Comparison of ENCODE assay signal across 25 mouse cellular contexts in genomic region chr6:136418333-136418848, GRCm38 (mm10). TPM values are rescaled to one million over a fixed set of nuclear protein-coding genes. Genes with fewer than 3 reads are reported as not detected.
A peak's percentile ranks its signal among the peaks of the same experiment; 100 is the strongest.
DNase-seq lines count a peak whose midpoint lies in the region; ATAC-seq lines count a peak whose summit lies in the region.
"Had no signal": no experiment of that assay in that cellular context is flagged by ENCODE, and none has a peak within 500 bp of the region (broad histone marks: within the 10 kb centered on the region; RNA-seq: fewer than 3 reads in every experiment).

No protein-coding gene starts in this region.

- peaks cover 12 to 13% of the 10 kb centered on the region in 2 experiments; a peak in 3 of 4 replicates for H3K4me1 ChIP-seq in heart, embryonic 14.5 days (ENCODE audit: control insufficient read depth in 2 of 2, insufficient read depth in 2 of 2, low read length in 2 of 2)
- H3K4me1 ChIP-seq in lung, embryonic 15.5 days, result peaks cover 9% of the 10 kb centered on the region; the same call in 1 of the 2 replicates
- H3K4me1 ChIP-seq in limb, embryonic 10.5 days, result peaks cover 9% of the 10 kb centered on the region
- H3K4me1 ChIP-seq: embryonic facial prominence, embryonic 12.5 days; forebrain, embryonic 13.5 days; hindbrain, embryonic 15.5 days had no signal

- intact Hi-C loops in heart, postnatal 25 days (cut with DNase I), result no loop called here

- H3K4me2 ChIP-seq in heart, embryonic 14.5 days (ENCODE audit: low read length), result peak overlapping the region; percentile 2; the same call in 1 of the 2 replicates
- H3K4me2 ChIP-seq in lung, embryonic 15.5 days, result no peak overlapping the region
- H3K4me2 ChIP-seq: embryonic facial prominence, embryonic 12.5 days; forebrain, embryonic 13.5 days; hindbrain, embryonic 15.5 days had no signal

- no peak for ATAC-seq in heart, embryonic 14.5 days (ENCODE audit: insufficient number of reproducible peaks, insufficient read depth, low FRiP score, low read depth)
- peak; percentile 62; the same call in 1 of the 2 replicates for ATAC-seq in lung, embryonic 15.5 days (ENCODE audit: borderline replicate concordance, extremely low read depth, low FRiP score, low TSS enrichment)
- ATAC-seq in common myeloid progenitor, adult 5-6 weeks (replicated peaks; ENCODE audit: low read depth, poor library complexity, severe bottlenecking), result peak; percentile 37
- ATAC-seq: forebrain, embryonic 13.5 days; Patski had no signal

- no peak for DNase-seq in heart, postnatal 25 days (ENCODE audit: low spot score)
- DNase-seq in lung, postnatal 4 days, result no peak
- peak; percentile 69 for DNase-seq in yolk sac, embryonic 10.5 days (ENCODE audit: low spot score)
- no peak for DNase-seq in limb, embryonic 10.5 days (ENCODE audit: low spot score)
- DNase-seq: adrenal gland, adult 8-10 months; cerebellum, adult 9-10 months; gastrocnemius, postnatal 10 days; left cerebral cortex, postnatal 4 days; liver, postnatal 0 days; thymus, adult 2 months had no signal

- no peaks in the 10 kb centered on the region for H3K9me3 ChIP-seq in heart, embryonic 14.5 days (ENCODE audit: control insufficient read depth, low read length)
- H3K9me3 ChIP-seq in lung, embryonic 15.5 days, result no peaks in the 10 kb centered on the region
- H3K9me3 ChIP-seq in limb, embryonic 10.5 days (replicated peaks), result no peaks in the 10 kb centered on the region
- H3K9me3 ChIP-seq: embryonic facial prominence, embryonic 12.5 days; hindbrain, embryonic 15.5 days; megakaryocyte, embryonic 14.5 days had no signal

- no peak overlapping the region for H3K4me3 ChIP-seq in heart, embryonic 14.5 days (ENCODE audit: control insufficient read depth in 1 of 2, insufficient read depth in 1 of 2, low read depth in 1 of 2, low read length in 2 of 2)
- no peak overlapping the region for H3K4me3 ChIP-seq in lung, embryonic 15.5 days
- H3K4me3 ChIP-seq in limb, embryonic 10.5 days, result no peak overlapping the region
- H3K4me3 ChIP-seq: embryonic facial prominence, embryonic 12.5 days; erythroblast, embryonic 14.5 days; forebrain, embryonic 13.5 days; hindbrain, embryonic 15.5 days had no signal

- H3K27me3 ChIP-seq in heart, embryonic 14.5 days (ENCODE audit: control insufficient read depth, insufficient read depth, low read length), result no peaks in the 10 kb centered on the region
- H3K27me3 ChIP-seq in lung, embryonic 15.5 days, result no peaks in the 10 kb centered on the region
- no peaks in the 10 kb centered on the region for H3K27me3 ChIP-seq in limb, embryonic 10.5 days (ENCODE audit: low read depth, poor library complexity, severe bottlenecking)
- H3K27me3 ChIP-seq: embryonic facial prominence, embryonic 12.5 days; forebrain, embryonic 13.5 days; hindbrain, embryonic 15.5 days; Patski had no signal

- no peak overlapping the region for H3K9ac ChIP-seq in heart, embryonic 14.5 days (ENCODE audit: low read length)
- no peak overlapping the region for H3K9ac ChIP-seq in lung, embryonic 15.5 days
- H3K9ac ChIP-seq: embryonic facial prominence, embryonic 12.5 days; forebrain, embryonic 13.5 days; hindbrain, embryonic 15.5 days; liver, postnatal 0 days had no signal

- 0 out of 4 replicates have a peak overlapping the region, but pooled peaks of 1 of the 2 experiments have one; percentile 5 for H3K27ac ChIP-seq in heart, embryonic 14.5 days (replicated peaks in 1 of 2; ENCODE audit: control insufficient read depth in 1 of 2, insufficient read depth in 1 of 2, low read depth in 2 of 2, low read length in 2 of 2)
- H3K27ac ChIP-seq in lung, embryonic 15.5 days, result no peak overlapping the region
- no peak overlapping the region for H3K27ac ChIP-seq in limb, embryonic 10.5 days
- H3K27ac ChIP-seq: embryonic facial prominence, embryonic 12.5 days; forebrain, embryonic 13.5 days; hindbrain, embryonic 15.5 days had no signal

- H3K36me3 ChIP-seq in heart, embryonic 14.5 days (ENCODE audit: control insufficient read depth, insufficient read depth, low read length), result no peaks in the 10 kb centered on the region
- no peaks in the 10 kb centered on the region for H3K36me3 ChIP-seq in lung, embryonic 15.5 days
- no peaks in the 10 kb centered on the region for H3K36me3 ChIP-seq in limb, embryonic 10.5 days
- H3K36me3 ChIP-seq: embryonic facial prominence, embryonic 12.5 days; hindbrain, embryonic 15.5 days had no signal

- WGBS in heart, embryonic 14.5 days, result 10% methylated on average over 8 of the region's 8 CpGs
- 27% methylated on average over 8 of the region's 8 CpGs for WGBS in lung, embryonic 15.5 days
- WGBS in limb, embryonic 10.5 days, result 78% methylated on average over 8 of the region's 8 CpGs

RNA-seq across cellular contexts. Expression of gene E330021D16Rik, which starts 3.0 kb away (rescaled TPM):
- polyA plus RNA-seq in heart, embryonic 14.5 days (2014; fragmentation: Nextera tagmentation; extraction: Ambion mirVana), result not detected in 2 replicates
- total RNA-seq in heart, postnatal 25 days (2021), result not detected
- polyA plus RNA-seq in lung, embryonic 15.5 days (2015; fragmentation: Nextera tagmentation; extraction: Ambion mirVana), result 0.42 TPM in 1 of 2 replicates, not detected in the other
- not detected in 2 replicates for total RNA-seq in common myeloid progenitor, adult 5-6 weeks (2017)
- polyA plus RNA-seq in limb, embryonic 10.5 days (2016; fragmentation: Nextera tagmentation; extraction: Ambion mirVana), result not detected in 2 replicates
- total RNA-seq: adrenal gland, adult 8-10 months; gastrocnemius, postnatal 10 days; layer of hippocampus, adult 8-10 months; left cerebral cortex, postnatal 4 days; liver, adult 2 months; midbrain, postnatal 0 days had no signal
- polyA plus RNA-seq: embryonic facial prominence, embryonic 12.5 days; erythroblast, embryonic 14.5 days; forebrain, embryonic 13.5 days; frontal cortex, adult 2 months; heart, postnatal 0 days; hindbrain, embryonic 15.5 days; midbrain, postnatal 0 days; Patski; stomach, embryonic 16.5 days had no signal
